Mouse (Mus musculus): Measurements from ENCODE around the gene Atp5g1.

The Atp5g1 gene

DNA sequence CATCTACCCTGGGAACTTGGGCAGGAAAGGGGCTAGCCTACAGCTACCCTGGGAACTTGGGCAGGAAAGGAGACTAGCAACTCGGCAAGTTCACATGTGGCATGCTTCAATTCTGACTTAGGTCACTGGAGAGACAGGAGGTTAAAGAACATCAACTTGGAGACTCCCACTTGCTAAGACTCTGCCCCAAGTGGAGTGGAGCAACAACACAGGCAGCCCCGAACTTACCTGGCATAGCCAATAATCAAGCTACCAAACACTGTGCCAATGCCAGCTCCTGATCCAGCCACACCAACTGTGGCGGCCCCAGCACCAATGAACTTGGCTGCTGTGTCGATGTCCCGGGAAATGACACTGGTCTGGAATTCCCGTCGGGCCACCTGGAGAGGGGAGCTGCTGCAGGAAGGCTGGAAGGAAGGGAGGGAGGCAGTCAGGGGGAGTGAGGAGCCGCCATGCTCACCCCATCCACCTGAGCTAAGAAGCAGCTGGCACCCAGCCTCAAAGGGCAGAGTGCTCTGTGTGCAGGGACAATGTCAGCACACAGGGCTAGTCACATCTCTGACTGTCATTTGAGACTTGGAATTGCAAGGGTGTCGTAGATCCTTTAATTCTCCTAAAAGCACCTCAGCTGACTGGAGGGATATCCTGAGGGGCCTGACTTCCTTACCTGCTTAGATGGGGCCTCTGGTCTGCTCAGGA, 2.0 kb downstream of the Atp5g1 start:
- DNase-seq (ENCODE audit: low spot score in 2 of 2) = no peak

- DNase-seq (ENCODE audit: low spot score in 2 of 2) = no peak
These were observed 4.5 kb downstream of the Atp5g1 start for GRCm38 (mm10) chr11:96071013-96071412.

DNA sequence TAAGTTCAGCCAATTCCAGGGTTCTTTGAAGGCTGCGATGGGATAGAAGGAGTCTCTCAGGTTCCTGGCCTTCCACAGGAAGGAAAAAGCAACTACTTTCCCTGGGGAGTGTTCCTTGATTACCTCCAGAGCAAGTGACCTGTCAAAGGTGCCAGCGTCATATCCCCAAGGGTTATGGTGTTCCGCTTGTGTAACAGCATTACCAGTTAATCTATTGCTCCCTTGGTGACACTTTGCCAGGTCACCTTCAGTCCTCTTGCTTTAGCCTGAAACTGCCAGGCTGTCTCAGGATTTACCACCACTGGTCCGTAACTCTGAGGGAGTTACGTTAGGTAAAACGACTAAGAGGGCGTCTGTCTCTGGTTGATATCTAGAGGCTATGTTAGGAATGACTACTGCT, 5.1 kb downstream of the Atp5g1 start:
- no peak for DNase-seq (ENCODE audit: low spot score in 2 of 2)

GRCm38 (mm10) chr11:96068231-96068630, 7.2 kb downstream of the Atp5g1 start:
- DNase-seq (ENCODE audit: low spot score in 2 of 2) = no peak

DNA sequence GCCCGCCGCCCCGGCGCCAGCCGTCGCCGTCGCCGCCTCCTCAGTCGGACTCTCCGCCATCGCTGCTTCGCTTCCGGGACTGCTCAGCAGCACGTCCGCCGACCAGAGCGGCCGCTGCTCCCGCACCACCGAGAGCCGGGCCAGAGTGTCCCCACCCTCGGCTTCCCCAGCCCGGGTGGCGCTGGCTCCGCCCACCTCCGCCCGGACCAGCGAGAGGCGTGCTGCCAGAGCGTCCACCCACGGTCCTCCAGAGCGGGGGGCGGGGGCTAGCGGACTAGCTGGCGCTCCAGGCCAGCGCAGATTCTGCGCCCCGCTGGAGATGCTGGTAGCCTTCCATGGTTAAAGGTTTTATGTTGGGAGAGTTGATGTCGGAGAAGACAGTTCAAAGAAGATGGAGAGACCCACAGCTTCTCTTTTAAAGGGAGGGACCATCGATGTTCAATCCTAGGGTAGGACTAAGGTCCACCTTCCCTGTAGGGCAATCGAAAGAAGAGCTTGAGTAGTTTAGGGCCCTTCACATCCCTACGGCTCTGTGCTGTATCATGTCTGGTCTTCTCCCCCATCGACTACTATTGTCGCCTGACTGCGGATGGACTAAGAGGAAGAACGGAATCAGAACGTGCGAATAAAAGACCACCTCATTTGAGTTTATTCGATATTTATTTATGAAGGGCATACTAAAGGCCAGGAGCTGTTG, 10.1 kb downstream of the Atp5g1 start, which contains the start of gene Ube2z:
TSS of gene Ube2z (minus strand) at position 174 of the 697 bp plus-strand sequence.
- DNase-seq (ENCODE audit: low spot score in 2 of 2) = peak; percentile 89 to 96

DNA sequence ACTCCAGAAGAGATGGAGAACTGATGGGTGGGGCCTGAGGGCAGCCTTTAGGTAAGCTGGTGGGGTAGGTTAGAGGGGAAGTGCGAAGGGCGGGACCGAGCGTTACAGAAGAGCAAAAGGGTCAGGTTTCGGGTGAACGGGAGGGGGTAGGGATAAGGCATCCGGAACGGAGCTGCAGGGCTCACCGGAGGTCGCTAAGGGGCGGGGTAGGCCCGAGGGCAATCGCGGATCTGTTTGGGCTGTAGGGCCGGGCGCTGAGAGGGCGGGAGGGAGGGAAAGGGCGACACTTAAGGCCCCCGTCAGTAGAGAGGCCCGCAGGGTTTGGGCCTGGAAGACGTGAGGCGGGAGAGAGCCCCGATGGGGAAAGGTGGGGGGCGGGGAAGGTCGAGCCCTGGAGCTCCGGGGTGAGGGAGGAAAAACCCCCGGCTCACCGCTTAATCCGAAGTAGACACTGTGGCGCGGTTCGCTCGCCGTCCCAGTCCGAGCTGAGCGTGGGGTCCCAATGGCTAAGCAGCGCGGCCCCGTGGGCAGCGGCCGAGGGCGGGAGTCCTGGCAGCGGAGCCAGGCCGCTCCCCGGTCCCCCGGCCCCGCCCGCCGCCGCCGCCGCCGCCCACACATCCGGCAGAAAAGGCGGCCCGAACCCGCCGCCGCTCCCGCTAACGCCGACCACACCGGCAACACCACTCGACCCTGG, 10.8 kb downstream of the Atp5g1 start:
- no peak for DNase-seq (ENCODE audit: low spot score in 2 of 2)

GRCm38 (mm10) chr11:96058309-96058708, 17.2 kb downstream of the Atp5g1 start:
- DNase-seq (ENCODE audit: low spot score in 2 of 2) = no peak

DNA sequence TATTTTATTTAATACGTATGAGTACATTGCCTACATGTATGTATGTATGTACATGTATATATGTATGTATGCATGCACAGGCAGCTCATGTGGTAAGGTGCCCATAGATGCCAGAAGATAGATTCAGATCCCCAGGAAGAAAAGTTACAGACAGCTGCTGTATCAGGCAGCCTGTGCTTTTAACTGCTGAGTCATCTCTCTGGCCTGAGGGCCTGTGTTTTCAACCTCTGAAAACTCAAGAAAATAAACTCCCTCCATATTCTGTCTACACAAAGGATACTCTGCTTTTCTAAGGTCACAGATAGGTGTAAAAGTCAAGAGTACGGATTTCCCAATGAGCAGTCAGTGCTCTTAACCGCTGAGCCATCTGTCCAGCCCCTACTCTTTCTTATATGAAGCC, 24.6 kb downstream of the Atp5g1 start:
- no peak for DNase-seq (ENCODE audit: low spot score in 2 of 2)

GRCm38 (mm10) chr11:96049939-96050338, 25.5 kb downstream of the Atp5g1 start:
- no peak for DNase-seq (ENCODE audit: low spot score in 2 of 2)

GRCm38 (mm10) chr11:96047469-96048373, 27.7 kb downstream of the Atp5g1 start:
- DNase-seq (ENCODE audit: low spot score in 2 of 2) = no peak

- DNase-seq (ENCODE audit: low spot score in 2 of 2) = no peak
These were observed 28.7 kb downstream of the Atp5g1 start for GRCm38 (mm10) chr11:96046793-96047192.

- DNase-seq (ENCODE audit: low spot score in 2 of 2) = no peak
These were observed 29.4 kb downstream of the Atp5g1 start for GRCm38 (mm10) chr11:96046028-96046427.

DNA sequence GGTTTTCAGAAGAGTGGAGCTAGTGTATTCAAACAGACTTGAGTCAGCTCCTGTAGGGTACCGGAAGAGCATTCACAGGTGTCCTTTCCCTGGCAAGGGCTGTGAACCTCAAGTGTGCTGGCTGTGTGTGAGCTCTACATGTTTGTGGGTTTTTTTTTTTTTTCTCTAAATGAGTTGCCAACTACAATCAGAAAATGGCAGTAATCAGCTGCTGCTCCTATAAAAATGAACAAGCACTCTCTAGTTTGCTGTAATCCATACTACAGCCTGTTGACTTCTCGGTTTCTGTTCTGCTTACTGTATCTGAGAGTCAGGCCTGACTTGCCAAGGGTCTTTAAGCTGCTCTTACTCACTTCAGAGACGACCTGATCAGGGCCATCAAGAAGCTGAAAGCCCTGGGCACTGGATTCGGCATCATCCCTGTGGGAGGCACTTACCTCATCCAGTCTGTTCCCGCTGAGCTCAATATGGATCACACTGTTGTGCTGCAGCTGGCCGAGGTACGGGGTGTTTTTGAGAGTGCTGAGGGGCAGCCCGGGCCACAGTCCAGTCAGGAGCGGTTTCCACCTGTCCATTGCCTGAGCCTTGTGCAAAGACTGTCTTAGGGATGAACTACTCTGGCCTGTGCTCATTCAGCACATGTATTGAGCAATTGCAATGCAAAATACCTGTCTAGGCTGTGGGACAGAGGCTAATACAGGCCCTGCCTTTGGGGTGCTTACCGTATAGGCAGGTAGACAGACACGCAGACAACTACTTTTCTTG, 30.5 kb downstream of the Atp5g1 start:
- no peak for DNase-seq (ENCODE audit: low spot score in 2 of 2)

GRCm38 (mm10) chr11:96038560-96038959, 36.9 kb downstream of the Atp5g1 start:
- DNase-seq (ENCODE audit: low spot score in 2 of 2) = no peak

GRCm38 (mm10) chr11:96037499-96037898, 38.0 kb downstream of the Atp5g1 start:
- DNase-seq (ENCODE audit: low spot score in 2 of 2) = no peak

GRCm38 (mm10) chr11:96035133-96035532, 40.3 kb downstream of the Atp5g1 start:
- DNase-seq (ENCODE audit: low spot score in 2 of 2) = peak in 1 of 2 experiments; percentile 25

GRCm38 (mm10) chr11:96034596-96035052, 40.8 kb downstream of the Atp5g1 start, which contains the start of gene Snf8:
Snf8 (plus strand) TSS chr11:96034885.
- DNase-seq (ENCODE audit: low spot score in 2 of 2) = peak; percentile 77 to 95

DNA sequence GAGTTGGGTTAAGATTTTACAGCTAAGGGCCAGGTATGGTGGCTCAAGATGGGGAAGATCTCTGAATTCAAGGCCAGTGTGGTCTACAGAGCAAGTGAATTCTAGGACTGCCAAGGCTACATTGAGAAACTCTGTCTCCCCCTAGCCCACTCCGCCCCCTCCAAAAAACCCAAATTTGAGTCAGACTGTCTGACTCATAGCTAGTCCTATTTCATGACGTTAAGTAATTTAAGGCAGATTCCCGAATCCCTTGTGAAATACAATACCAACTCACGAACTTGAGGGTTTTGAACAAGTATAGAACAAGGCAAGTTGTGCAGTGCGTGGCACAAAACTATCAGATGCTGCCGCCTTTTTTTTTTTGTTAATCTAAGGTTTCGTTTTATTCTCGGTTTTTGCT, 41.4 kb downstream of the Atp5g1 start:
- DNase-seq (ENCODE audit: low spot score in 2 of 2) = no peak

GRCm38 (mm10) chr11:96033264-96033663, 42.2 kb downstream of the Atp5g1 start:
- DNase-seq (ENCODE audit: low spot score in 2 of 2) = no peak

GRCm38 (mm10) chr11:96031701-96032100, 43.8 kb downstream of the Atp5g1 start:
- no peak for DNase-seq (ENCODE audit: low spot score in 2 of 2)

DNA sequence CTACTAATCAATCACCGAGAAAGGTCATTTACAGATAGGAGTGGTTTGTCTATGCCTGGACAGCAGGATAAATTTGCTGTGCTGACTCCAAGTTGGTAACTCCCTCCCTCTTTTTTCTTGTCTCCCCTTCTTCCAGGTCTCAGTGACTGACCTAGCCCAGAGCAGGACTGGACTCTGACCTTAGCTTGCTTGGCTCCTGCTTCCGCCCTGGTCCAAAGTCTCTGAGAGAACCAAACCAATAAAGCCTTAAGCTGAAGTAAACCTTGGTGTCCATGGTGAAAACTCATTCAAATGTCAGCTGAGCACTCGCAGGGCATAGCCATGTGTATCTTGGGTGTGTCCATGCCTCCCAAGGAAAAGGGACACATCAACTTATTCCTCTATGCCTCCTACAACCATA, 44.9 kb downstream of the Atp5g1 start:
- no peak for DNase-seq (ENCODE audit: low spot score in 2 of 2)

Data from left cerebral cortex, adult 9 months (tissue).